Mouse (Mus musculus) erythroblast, embryonic 14.5 days (primary cell): ENCODE data around the gene Slc6a16. TPM values are rescaled to one million over a fixed set of nuclear protein-coding genes. Genes with fewer than 3 reads are reported as not detected.
A peak's percentile ranks its signal among the peaks of the same experiment; 100 is the strongest.

Experiments used
- H3K27me3 ChIP-seq: 2 replicates; pipeline ENCODE4 v1.6.1; 2012; ENCODE audit warnings: inconsistent platforms; ENCODE audit not compliant: control insufficient read depth
- H3K36me3 ChIP-seq: 2 replicates; pipeline ENCODE4 v1.6.1; 2012; ENCODE audit warnings: mild to moderate bottlenecking, inconsistent platforms; ENCODE audit not compliant: control insufficient read depth
- H3K4me1 ChIP-seq: 2 replicates; pipeline ENCODE4 v1.6.1; 2012; ENCODE audit warnings: inconsistent platforms; ENCODE audit not compliant: control insufficient read depth
- H3K4me3 ChIP-seq: replicated peaks from 2 replicates; pipeline ENCODE3; 2012; ENCODE audit warnings: moderate library complexity, mild to moderate bottlenecking, inconsistent platforms
- H3K9me3 ChIP-seq: 2 replicates; pipeline ENCODE4 v1.6.1; 2012; ENCODE audit warnings: low read length, inconsistent platforms, mixed read lengths; ENCODE audit not compliant: control insufficient read depth
- GATA1 ChIP-seq: IDR thresholded peaks from 2 replicates; pipeline ENCODE4 v1.6.1; 2012; ENCODE audit warnings: low read length, inconsistent platforms, mixed read lengths
- TAL1 ChIP-seq: IDR thresholded peaks from 3 replicates; pipeline ENCODE4 v1.6.1; 2012; ENCODE audit warnings: low read length, inconsistent platforms, mixed read lengths
- polyA plus RNA-seq: library from polyadenylated mRNA; stranded (reverse); fragments of >175 nt; gene quantifications from 2 replicates; pipeline ENCODE4 v1.2.3, GENCODE M21; 2012

Slc6a16 gene
- polyA plus RNA-seq, 1 experiment: not detected

DNA sequence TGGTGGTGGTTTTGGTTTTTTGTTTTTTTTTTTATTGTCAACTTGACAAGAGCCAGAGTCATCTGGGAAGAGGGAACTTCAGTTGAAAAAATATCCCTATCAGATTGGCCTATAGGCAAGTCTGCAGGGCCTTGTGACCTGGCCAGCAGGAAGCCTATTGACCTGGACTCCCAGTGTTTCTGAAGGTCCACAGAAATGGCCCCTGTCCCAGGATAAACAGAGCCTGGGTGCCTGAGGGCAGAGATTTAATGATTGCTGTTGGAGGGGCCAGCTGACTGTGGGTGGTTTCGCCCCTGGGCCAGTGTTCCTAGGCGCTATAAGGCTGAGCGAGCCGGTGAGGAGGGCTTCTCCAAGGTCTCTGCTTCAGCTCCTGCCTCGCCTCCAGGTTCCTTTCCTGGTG lies 27.2 kb upstream of the Slc6a16 start:
- Histone ChIP-seq H3K36me3 (no peaks in the 10 kb centered on the region), H3K27me3 (peaks cover 59% of the 10 kb centered on the region), H3K4me3 (no peak overlapping the region), H3K9me3 (no peaks in the 10 kb centered on the region), H3K4me1 (peaks cover 27% of the 10 kb centered on the region)
- TF ChIP-seq TAL1: no peak
- TF ChIP-seq GATA1: no peak

GRCm38 (mm10) chr7:45215673-45216441 lies 25.0 kb upstream of the Slc6a16 start, which contains the start of gene Tead2:
Gene Tead2 (plus strand): TSS chr7:45215753.
- H3K27me3 ChIP-seq: peaks cover 53% of the 10 kb centered on the region
- H3K4me3 ChIP-seq: peak within 1 kb of the TSS; percentile 37
- no peaks in the 10 kb centered on the region for H3K9me3 ChIP-seq
- H3K4me1 ChIP-seq: peaks cover 20% of the 10 kb centered on the region
- no peaks in the 10 kb centered on the region for H3K36me3 ChIP-seq
- TF ChIP-seq GATA1: no peak
- no peak for TF ChIP-seq TAL1

DNA sequence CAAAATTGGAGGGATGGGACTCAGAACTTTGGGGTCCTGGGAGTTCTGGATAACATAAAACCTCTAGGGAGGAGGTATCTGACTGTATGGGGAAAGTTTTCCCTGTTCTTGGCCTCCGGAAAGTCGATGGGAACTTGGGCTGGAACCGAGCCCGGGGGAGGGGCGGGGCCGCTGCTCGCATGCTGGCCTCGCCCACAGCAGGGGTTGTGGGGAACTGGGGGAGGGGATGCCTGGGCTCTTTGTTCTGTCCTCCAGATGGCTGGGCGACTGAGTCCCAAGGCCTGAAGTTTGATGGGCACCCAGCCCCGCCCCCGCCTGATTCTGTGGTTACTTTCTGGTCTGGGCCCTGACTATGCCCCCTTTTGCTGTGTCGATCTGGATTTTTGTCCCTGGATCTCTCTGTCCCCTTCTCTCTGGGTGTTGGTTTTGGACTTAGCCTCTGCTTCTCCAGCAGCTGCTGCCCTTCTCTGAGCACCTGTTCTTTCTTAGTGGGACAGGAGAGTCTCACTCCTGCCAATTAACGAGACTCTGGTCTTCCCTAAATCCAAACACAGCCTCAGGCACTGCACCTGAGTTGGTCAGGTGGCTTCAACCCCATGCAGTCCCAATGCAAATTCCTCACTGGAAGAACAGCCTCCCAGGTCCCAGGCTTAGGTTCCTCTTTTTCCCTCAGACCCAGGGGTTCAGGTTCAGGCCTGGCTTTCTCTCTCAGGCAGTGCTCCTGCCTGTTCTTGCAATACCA lies 24.3 kb upstream of the Slc6a16 start:
- peak overlapping the region; percentile 37 for H3K4me3 ChIP-seq
- no peak for TF ChIP-seq TAL1
- TF ChIP-seq GATA1: no peak
- H3K27me3 ChIP-seq: peaks cover 45% of the 10 kb centered on the region
- H3K4me1 ChIP-seq: peaks cover 13% of the 10 kb centered on the region
- no peaks in the 10 kb centered on the region for H3K36me3 ChIP-seq
- H3K9me3 ChIP-seq: no peaks in the 10 kb centered on the region

DNA sequence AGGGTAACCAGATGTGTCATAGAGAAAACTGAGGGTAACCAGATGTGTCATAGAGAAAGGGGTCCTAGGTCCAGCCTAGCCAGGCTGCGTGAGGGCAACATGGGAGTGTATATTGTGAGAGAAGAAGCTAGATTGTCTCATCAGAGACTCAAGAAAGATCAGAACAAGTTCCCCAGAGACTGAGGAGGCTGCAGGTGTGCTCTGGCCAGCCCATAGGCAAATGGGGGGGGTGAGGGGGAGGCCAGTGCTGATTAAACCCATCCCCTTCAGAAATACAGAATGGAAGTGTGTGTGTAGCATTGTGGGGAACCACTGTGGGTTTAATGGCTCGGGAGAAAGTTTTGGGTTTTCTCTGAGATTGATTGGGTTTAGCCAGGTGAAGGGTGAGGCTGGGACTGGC lies 19.2 kb upstream of the Slc6a16 start:
- Histone ChIP-seq H3K4me3 (no peak overlapping the region), H3K36me3 (no peaks in the 10 kb centered on the region), H3K4me1 (no peaks in the 10 kb centered on the region), H3K27me3 (peaks cover 10% of the 10 kb centered on the region), H3K9me3 (no peaks in the 10 kb centered on the region)
- no peak for TF ChIP-seq TAL1
- TF ChIP-seq GATA1: no peak

DNA sequence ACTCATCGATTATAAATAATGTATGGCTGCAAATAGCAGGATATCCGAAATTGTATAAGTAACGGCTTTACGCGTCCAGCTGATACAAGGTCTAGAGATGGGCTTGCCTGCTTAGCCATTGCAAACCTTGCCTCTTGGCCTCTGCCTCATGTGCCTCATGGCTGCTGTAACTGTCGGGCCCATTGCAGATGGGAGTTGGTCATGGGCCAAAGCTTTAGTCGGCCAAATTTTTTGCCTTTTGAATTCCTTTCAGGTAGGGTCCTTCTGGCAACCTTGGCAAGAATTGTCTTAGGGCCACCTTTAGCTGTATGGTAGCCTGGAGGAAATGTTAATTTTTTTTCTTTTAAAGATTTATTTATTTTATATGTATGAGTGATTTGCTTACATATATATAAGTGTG lies 16.1 kb upstream of the Slc6a16 start:
- no peaks in the 10 kb centered on the region; the same call in 1 of the 2 replicates for H3K36me3 ChIP-seq
- no peaks in the 10 kb centered on the region for H3K9me3 ChIP-seq
- TF ChIP-seq TAL1 (no peak), GATA1 (no peak)
- no peaks in the 10 kb centered on the region for H3K4me1 ChIP-seq
- no peak overlapping the region for H3K4me3 ChIP-seq
- H3K27me3 ChIP-seq: no peaks in the 10 kb centered on the region

DNA sequence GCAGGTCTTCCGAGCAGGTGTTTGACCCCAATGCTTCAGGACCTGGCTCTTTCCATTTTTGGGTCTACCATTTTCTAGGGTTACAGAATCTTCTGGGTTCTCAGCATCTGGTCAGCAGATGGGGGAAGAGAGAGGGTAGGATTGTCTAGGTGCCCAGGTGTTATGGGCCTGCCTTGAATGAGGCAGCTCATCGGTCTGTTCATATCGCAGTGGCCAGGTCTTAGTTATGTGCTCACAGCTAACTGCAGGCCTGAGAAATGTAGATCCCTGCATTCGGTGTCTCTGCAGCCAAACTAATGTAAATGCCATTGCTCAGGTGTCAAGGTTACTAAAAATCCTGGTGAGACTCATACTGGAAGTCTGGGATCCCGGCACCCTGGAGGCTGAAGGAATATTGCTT lies 14.5 kb upstream of the Slc6a16 start:
- H3K4me3 ChIP-seq: no peak overlapping the region
- H3K27me3 ChIP-seq: no peaks in the 10 kb centered on the region
- H3K4me1 ChIP-seq: no peaks in the 10 kb centered on the region
- H3K36me3 ChIP-seq: no peaks in the 10 kb centered on the region; the same call in 1 of the 2 replicates
- TF ChIP-seq GATA1: no peak
- no peak for TF ChIP-seq TAL1
- no peaks in the 10 kb centered on the region for H3K9me3 ChIP-seq

DNA sequence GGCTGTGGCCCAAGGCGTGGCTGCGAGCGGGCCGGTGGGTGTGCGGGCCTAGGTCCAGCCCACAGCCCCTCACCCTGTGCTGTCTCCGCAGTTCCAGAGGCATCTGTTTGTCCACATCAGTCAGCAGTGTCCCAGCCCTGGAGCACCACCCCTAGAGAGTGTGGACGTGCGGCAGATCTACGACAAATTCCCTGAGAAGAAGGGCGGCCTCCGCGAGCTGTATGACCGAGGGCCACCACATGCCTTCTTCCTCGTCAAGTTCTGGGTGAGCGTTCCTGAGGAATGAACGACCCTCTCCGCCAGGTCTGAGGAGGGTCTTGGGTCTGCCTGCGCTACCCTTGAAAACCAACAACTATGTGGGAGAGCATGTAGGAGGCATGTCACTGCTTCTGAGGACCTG lies 12.3 kb upstream of the Slc6a16 start:
- Histone ChIP-seq H3K36me3 (no peaks in the 10 kb centered on the region; the same call in 1 of the 2 replicates), H3K9me3 (no peaks in the 10 kb centered on the region), H3K4me1 (peaks cover 9% of the 10 kb centered on the region), H3K4me3 (no peak overlapping the region), H3K27me3 (no peaks in the 10 kb centered on the region)
- TF ChIP-seq GATA1 (no peak), TAL1 (no peak)

GRCm38 (mm10) chr7:45229046-45229445 lies 11.8 kb upstream of the Slc6a16 start:
- no peaks in the 10 kb centered on the region; the same call in 1 of the 2 replicates for H3K36me3 ChIP-seq
- H3K4me3 ChIP-seq: no peak overlapping the region
- TF ChIP-seq TAL1: no peak
- TF ChIP-seq GATA1: no peak
- H3K9me3 ChIP-seq: no peaks in the 10 kb centered on the region
- H3K4me1 ChIP-seq: peaks cover 14% of the 10 kb centered on the region
- peaks cover under 1% of the 10 kb centered on the region; the same call in 1 of the 2 replicates for H3K27me3 ChIP-seq
